Mouse (Mus musculus) kidney, adult 2 months (tissue): ENCODE data around the gene Gm11541. TPM values are rescaled to one million over a fixed set of nuclear protein-coding genes. Genes with fewer than 3 reads are reported as not detected.
A peak's percentile ranks its signal among the peaks of the same experiment; 100 is the strongest.

Experiments used
- DNase-seq: peaks from one replicate; pipeline ENCODE4 v3.0.0; 2021
- H3K27ac ChIP-seq: fragments of 200-500 bp; 2 replicates; pipeline ENCODE4 v1.5.1; 2012; ENCODE audit warnings: low read depth, low read length, control low read depth, inconsistent platforms; ENCODE audit not compliant: insufficient read depth
- H3K27me3 ChIP-seq: fragments of 200-500 bp; replicated peaks from 2 replicates; pipeline ENCODE4 v1.6.1; 2012; ENCODE audit warnings: mild to moderate bottlenecking, moderate library complexity, low read length, inconsistent platforms; ENCODE audit not compliant: control insufficient read depth, insufficient read depth
- H3K36me3 ChIP-seq: fragments of 200-500 bp; 2 replicates; pipeline ENCODE4 v1.6.1; 2012; ENCODE audit warnings: mild to moderate bottlenecking, moderate library complexity, low read length, inconsistent platforms; ENCODE audit not compliant: control insufficient read depth, insufficient read depth
- H3K4me1 ChIP-seq: fragments of 200-500 bp; 2 replicates; pipeline ENCODE4 v1.6.1; 2011; ENCODE audit warnings: low read length; ENCODE audit not compliant: control insufficient read depth, insufficient read depth
- H3K4me3 ChIP-seq: fragments of 200-500 bp; 2 replicates; pipeline ENCODE4 v1.5.1; 2011; ENCODE audit warnings: mild to moderate bottlenecking, low read depth, low read length, control low read depth; ENCODE audit not compliant: insufficient read depth
- CTCF ChIP-seq: fragments of 200-500 bp; conservative IDR thresholded peaks from 2 replicates; pipeline ENCODE4 v1.5.1; 2011; ENCODE audit warnings: low read depth, mild to moderate bottlenecking, control low read depth, low read length, moderate library complexity, mixed read lengths; ENCODE audit not compliant: insufficient read depth, insufficient read length
- POLR2A ChIP-seq: fragments of 200-500 bp; IDR thresholded peaks from one replicate; pipeline ENCODE4 v1.6.1; 2011; ENCODE audit warnings: low read depth, low read length, control low read depth
- WGBS: fragments of 180-500 bp; shearing (Covaris S2); methylation state at CpG from one replicate; pipeline ENCODE4 v1.1.7; 2018; 5-methylcytosine and 5-hydroxymethylcytosine counted together
- polyA plus RNA-seq: library from polyadenylated mRNA; depleted of rRNA; stranded (reverse); fragments of >200 nt; gene quantifications from 2 replicates; pipeline ENCODE4 v1.2.3, GENCODE M21; 2012

Gm11541 gene
- polyA plus RNA-seq, 1 experiment, result not detected

- DNase-seq, result peak; percentile 94
- Histone ChIP-seq H3K36me3 (no peaks in the 10 kb centered on the region), H3K27me3 (no peaks in the 10 kb centered on the region), H3K4me3 (peak within 1 kb of the TSS; percentile 92), H3K27ac (no peak within 1 kb of the TSS), H3K4me1 (peaks cover 5% of the 10 kb centered on the region)
- no peak for TF ChIP-seq CTCF
- peak; percentile 25 for TF ChIP-seq POLR2A
- under 1% methylated on average over 78 of the region's 82 CpGs for WGBS
These were observed 27.3 kb downstream of the Gm11541 start, which contains the start of gene Xylt2 for GRCm38 (mm10) chr11:94676754-94677606. Xylt2 (minus strand) TSS chr11:94677515.

GRCm38 (mm10) chr11:94676308-94676707 lies 28.0 kb downstream of the Gm11541 start:
- Histone ChIP-seq H3K27ac (no peak overlapping the region), H3K36me3 (no peaks in the 10 kb centered on the region), H3K4me1 (peaks cover 5% of the 10 kb centered on the region), H3K27me3 (no peaks in the 10 kb centered on the region), H3K4me3 (peak overlapping the region; percentile 92)
- 51% methylated on average over 4 of the region's 4 CpGs for WGBS
- DNase-seq, result no peak
- TF ChIP-seq CTCF (no peak), POLR2A (no peak)

DNA sequence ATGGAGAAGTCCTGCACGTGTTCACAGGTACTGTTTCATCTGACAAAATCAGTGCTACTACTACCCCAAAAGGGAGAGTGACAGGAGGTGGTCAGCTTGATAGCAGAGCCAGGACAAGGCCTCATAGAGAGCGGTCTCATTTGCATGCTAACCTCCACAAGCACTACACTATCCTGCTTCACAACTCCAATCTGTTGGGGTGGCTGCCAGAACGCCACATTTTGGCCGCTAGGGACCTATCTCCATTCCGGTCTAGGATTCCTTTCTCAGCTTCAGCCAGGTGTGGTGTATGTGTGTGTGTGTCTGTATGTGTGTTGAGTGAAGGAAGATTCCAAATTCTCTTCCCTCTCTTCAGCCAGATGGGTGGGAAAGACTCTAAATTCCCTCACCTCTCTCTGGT lies 28.9 kb downstream of the Gm11541 start:
- H3K4me1 ChIP-seq, result peaks cover 5% of the 10 kb centered on the region
- no peak overlapping the region for H3K27ac ChIP-seq
- H3K27me3 ChIP-seq, result no peaks in the 10 kb centered on the region
- TF ChIP-seq CTCF (no peak), POLR2A (no peak)
- WGBS, result 78% methylated on average over 5 of the region's 5 CpGs
- DNase-seq, result no peak
- no peaks in the 10 kb centered on the region for H3K36me3 ChIP-seq
- no peak overlapping the region for H3K4me3 ChIP-seq

DNA sequence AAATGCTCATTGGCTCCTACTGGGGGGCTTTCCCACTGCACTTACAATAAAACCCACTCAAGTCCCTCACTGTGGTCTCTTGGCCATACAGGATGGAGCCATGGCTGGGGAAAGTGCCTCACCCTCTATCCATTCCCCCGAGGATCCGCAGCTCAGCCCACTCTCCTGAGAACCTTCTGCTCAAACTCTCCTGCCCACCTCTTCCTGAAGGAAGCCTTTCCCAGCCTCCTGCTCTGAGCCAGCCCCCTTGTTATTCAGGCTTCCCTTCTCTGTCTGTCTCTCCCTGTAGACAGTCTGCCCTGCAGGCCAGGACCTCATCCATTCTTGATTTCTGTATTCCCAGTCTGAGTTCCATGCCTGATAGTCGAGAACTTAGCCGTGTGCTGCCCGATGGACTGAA lies 29.3 kb downstream of the Gm11541 start:
- TF ChIP-seq CTCF (no peak), POLR2A (no peak)
- Histone ChIP-seq H3K4me1 (peaks cover 5% of the 10 kb centered on the region), H3K27ac (no peak overlapping the region), H3K36me3 (no peaks in the 10 kb centered on the region), H3K4me3 (no peak overlapping the region), H3K27me3 (no peaks in the 10 kb centered on the region)
- WGBS, result 75% methylated on average over 5 of the region's 5 CpGs
- DNase-seq, result no peak

GRCm38 (mm10) chr11:94665281-94665680 lies 39.0 kb downstream of the Gm11541 start:
- Histone ChIP-seq H3K36me3 (no peaks in the 10 kb centered on the region), H3K27ac (no peak overlapping the region), H3K4me1 (no peaks in the 10 kb centered on the region; the same call in none of the 2 replicates), H3K27me3 (no peaks in the 10 kb centered on the region), H3K4me3 (no peak overlapping the region)
- peak; percentile 86 for DNase-seq
- TF ChIP-seq POLR2A (no peak), CTCF (peak; percentile 7; the same call in 1 of the 2 replicates)
- WGBS, result 59% methylated on average over 6 of the region's 6 CpGs

DNA sequence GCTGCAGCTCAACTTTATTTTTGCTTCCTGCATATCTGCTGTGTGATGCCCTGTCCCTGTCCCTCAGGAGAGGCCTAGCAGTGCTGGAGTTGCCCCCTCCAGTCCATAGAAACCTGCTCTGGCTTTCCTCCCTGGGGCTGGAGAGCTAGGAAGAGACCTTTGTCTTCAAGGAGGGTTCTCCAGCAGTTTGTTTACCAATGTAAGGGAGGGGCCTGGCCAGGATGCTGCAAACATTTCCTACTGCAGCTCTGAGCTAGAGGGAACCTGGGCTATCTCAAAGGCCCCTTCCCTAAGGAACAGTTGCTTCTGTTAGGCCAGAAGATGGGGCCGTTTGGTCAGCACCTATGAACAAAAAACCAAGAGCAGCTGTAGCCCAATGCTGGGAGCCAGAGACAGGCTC lies 43.0 kb downstream of the Gm11541 start:
- Histone ChIP-seq H3K4me3 (no peak overlapping the region), H3K27ac (no peak overlapping the region), H3K4me1 (no peaks in the 10 kb centered on the region; the same call in none of the 2 replicates), H3K27me3 (no peaks in the 10 kb centered on the region), H3K36me3 (no peaks in the 10 kb centered on the region)
- DNase-seq, result peak; percentile 31
- WGBS, result 75% methylated on average over 1 of the region's 1 CpGs
- TF ChIP-seq POLR2A (no peak), CTCF (no peak)

- no peaks in the 10 kb centered on the region for H3K4me1 ChIP-seq
- peak within 1 kb of the TSS; percentile 96 for H3K27ac ChIP-seq
- peak; percentile 93 for DNase-seq
- H3K36me3 ChIP-seq, result no peaks in the 10 kb centered on the region
- peak within 1 kb of the TSS; percentile 72 for H3K4me3 ChIP-seq
- no peaks in the 10 kb centered on the region for H3K27me3 ChIP-seq
- under 1% methylated on average over 32 of the region's 32 CpGs for WGBS
- TF ChIP-seq CTCF (no peak), POLR2A (peak; percentile 14)
These were observed 50.4 kb downstream of the Gm11541 start, which contains the start of the genes Mrpl27 and Eme1 for GRCm38 (mm10) chr11:94653663-94654436. Mrpl27 (plus strand) TSS chr11:94653767. Eme1 (minus strand) TSS chr11:94653964.
